Mouse (Mus musculus) layer of hippocampus, postnatal 36 days (tissue): ENCODE measurements at regions not wholly inside any gene's neighbourhood (a gene's known extent, or its start where the extent isn't known, plus 50 kb on each side); places are given as distances from the start of the nearest gene placed in this dataset.

Source experiments
- DNase-seq, 2 experiments: peaks; one replicate each; pipeline ENCODE4 v3.0.0; 2022

DNA sequence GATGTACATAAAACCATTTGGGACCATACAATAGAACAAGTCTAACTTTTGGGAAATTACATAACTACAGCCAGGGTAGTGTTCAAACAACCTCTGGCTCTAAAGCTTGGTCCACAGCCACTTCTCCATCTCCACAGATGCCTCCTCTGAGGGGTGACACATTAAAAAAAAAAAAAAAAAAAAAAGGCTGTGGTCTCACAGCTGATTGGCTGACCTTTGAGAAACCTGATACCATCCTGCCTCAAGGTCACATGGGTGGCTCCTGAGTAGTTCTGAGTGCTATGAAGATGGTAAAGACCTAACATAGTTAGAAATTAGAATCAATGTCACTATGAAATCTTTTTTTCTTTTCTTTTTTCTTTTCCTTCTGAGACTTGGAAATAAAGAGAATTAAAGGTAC lies 102.4 kb downstream of the Tmem182 start:
- DNase-seq = no peak

- peak in 1 of 2 experiments; percentile 7 for DNase-seq
Observed at GRCm38 (mm10) chr1:40913591-40913990, 108.2 kb downstream of the Tmem182 start.

DNA sequence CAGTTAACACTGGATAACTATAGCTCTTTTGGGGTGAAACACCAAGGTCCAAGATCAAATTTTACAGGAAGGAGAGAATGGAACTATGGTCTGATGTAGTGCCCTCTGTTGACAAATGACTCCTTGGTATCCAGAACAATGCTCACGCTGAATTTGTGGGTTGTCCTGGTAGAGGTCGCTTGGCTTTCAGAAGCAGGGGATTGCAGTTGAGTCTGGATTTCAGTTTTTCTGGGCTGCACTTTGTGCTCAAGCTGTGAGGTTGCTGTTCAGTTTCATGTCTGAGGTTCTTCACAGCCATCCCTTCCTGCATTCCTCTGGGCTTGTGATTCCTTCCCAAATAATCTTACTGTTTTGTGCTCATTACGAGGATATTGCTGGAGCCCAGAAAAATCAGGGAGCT lies 118.9 kb downstream of the Tmem182 start:
- no peak for DNase-seq

DNA sequence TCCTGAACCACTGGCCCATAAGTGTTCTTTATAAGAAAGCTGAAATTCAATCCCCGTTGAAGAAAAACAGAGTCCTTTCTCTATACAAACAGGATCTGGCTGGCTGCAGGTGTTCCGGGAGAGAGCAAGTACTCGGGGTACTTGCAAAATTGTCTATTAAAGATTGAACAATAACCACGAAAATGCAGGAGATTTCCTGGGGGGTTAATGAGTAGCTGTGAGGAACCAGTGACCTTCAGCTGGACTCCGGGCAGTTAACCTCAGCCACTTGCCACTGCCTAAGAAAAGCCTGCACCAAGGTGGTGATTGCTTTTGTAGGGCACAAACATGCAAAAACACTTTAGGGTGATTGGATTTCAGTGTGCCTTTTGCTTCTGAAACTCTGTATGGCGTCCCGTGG lies 119.4 kb downstream of the Tmem182 start:
- no peak for DNase-seq

DNA sequence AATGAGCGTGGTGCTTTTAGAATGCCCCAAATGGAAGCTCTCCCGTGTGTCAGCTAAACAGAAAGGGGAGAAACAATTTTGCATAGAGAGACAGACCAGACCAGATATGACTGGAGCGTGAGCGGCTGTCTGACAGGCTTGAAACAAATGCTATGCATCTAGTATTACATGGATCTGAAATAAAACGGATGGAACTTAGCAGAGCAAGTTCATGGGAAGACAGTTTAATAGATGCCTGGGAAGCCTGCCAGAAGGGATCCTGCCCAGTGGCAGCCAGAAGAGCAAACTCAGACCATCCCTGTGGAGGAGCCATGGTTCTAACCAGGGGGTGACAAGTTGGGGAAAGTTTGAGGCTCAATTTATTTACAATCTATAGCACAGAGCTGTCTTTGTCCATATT lies 126.0 kb downstream of the Tmem182 start:
- no peak for DNase-seq

DNA sequence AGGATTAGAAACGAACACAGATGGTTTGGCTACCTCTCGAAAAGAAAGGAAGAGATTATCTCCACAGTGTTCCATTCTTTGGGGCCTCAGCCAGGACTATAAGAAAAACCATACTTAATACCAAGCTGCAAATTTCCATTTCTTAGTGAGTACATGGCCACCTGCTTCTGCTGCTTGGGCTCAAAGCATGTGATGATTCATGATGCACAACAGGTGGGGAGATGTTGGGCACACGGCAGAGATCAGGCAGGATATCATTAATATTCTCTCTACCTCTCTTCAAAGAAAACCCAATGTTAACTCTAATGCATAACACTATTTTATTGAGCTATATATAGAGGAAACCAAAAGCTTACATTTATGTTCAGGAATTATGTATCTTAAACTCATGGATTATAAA lies 131.3 kb downstream of the Tmem182 start:
- DNase-seq = no peak

GRCm38 (mm10) chr1:40942751-40943150 lies 137.3 kb downstream of the Tmem182 start:
- no peak for DNase-seq

DNA sequence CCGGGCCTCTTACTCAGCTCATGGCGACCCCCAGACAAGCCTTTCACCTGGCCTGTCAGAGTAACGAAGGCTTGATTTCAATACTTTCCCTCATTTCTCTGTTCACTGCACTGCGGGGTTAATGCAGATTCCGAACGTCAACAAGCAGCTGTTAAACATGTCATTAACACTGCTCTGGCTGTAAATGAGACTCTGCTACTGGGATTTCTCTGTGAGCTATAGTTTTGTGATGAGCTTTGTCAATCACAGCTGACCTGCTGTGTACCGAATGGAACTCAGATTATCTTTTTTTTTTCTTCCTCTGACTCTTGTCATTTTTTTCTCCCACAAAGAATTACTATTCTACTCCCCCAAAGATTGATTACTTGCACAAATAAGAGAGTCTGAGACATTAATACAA lies 137.8 kb downstream of the Tmem182 start:
- no peak for DNase-seq

DNA sequence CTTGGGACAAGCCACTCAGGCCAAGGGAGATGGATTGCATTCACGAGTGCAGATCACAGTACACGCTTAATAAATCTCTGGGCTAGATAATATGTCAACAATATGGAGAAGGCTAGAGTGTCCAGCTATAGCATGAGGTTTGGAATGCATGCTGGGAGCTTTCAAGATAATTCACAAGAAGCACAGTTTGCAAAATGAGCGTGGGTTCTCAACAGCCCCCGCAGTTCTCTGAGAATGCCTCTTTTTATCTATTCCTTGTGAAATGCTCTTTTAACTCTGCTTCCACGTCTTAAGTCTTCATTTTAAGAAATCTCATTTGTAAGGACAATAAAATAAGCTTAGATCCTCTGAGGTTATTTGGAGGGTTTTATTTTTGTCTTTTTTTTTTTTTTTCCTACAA lies 145.2 kb downstream of the Tmem182 start:
- DNase-seq = no peak

- DNase-seq = no peak
Observed at GRCm38 (mm10) chr1:40954720-40955163, 149.3 kb downstream of the Tmem182 start.

GRCm38 (mm10) chr1:40967768-40968504 lies 162.5 kb downstream of the Tmem182 start:
- DNase-seq = peak in 1 of 2 experiments; percentile 12

DNA sequence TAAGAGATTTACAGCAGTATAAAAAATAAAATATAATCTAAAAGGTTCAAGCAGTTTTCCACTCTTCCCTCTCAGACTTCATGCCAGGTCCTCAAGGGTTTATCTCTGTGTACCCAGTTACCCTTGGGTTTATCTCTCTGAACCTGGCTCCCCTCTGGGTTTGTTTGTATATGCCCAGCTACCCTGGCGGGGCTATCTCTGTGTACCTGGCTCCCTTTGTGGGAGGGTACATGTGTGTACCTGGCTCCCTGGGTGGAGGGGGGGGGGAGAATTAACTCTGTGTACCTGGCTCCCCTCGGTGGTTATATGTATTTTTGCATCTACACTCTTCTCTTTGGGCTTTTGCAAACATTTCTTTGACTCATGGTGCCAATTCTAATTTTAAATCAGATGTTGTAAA lies 178.4 kb downstream of the Tmem182 start:
- no peak for DNase-seq

DNA sequence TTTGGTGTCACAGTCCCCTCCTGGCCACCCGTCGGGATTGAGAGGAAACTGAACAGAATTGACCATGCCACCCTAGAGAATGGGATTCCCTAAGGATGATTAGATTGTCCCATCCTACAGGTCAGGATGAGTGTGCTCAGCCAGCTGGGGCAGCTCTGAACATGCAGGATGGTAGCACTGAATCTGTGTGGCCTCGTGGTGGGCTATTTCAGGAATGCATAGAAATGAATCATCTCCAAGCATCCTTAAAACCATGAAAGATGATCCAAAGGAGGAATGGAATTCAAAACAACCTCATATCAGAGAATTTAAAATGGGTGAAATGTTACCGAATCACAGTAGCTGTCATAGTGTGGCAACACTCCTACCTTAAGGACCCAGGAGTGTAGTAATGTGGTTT lies 187.9 kb downstream of the Tmem182 start:
- no peak for DNase-seq

- peak; percentile 28 to 40 for DNase-seq
Observed at GRCm38 (mm10) chr1:41001154-41001949, 196.0 kb downstream of the Tmem182 start.

DNA sequence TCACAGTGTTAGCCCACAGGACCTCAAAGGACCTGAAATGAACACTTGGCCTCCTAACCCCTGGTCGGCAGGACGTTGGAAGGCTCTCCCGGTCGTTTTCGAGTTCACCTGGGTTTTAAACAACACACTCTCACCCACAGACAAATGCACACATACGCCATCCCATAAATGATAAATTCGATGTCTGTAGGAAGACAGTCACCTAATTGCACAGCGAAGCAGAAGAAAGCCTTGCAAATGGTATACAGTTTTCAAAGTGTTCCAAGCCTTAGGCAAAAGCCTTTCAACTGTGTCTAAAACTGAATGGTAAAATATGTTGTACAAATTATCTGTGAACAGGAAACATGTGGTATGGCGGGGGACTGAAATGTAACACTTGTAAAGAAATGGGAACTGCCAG lies 196.6 kb downstream of the Tmem182 start:
- no peak for DNase-seq

DNA sequence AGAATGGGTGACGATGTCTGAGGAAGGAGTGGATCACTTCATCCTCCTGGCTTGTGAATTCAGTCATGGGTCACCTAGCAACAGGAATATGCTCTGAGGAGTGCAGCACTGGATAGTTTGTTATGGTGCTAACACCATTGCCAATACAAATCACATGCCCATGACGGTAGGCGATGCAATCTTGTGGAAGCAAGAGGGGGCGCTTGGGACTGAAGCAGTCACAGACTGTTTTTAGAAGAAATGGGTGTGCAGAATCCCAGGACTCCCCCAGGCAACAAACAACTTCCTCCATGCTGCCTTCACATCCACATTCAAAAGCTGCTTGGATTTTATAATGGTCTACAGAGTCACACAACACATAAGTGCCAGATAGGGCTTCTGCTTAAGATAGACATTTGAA lies 221.5 kb downstream of the Tmem182 start:
- DNase-seq = no peak

DNA sequence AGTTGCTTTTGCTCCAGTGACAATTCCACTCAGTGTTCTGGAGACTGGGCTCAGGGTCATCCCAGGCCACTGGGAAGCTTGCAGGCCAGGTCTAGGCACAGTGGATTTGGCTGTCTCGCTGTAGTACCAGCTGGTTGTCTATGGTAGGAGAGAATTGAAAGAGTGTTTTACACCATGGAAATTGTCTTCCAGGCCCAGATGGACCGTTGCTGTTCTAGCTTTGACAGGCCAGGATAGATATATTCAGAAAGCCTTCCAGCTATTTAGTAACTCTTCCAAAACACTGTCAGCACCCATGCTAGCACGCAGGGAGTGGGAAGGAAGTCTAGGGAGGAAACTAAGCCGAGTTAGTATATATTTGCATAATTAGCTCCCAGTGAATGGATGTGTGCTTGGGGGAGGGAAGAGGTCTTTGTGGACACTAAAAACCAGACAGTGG lies 222.2 kb downstream of the Tmem182 start:
- DNase-seq = peak; percentile 59

DNA sequence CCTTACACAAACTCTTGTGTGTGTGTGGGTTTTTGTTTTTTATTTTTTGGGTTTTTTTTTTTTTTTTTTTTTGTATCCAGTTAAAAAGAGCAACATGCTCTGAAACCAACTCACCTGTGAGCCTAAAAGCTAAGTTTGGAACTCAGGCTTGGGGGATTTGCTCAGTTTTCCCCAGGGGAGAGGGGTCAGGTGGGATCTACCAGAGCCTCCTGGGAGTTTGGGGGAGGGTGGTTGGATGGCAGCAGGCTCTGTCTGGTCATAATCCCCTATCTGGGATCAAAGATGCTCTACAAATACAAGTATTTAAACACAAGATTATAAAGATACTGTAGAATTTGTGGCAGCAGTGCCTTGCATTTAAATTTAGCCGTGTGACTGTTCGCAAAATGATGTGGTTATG lies 222.6 kb downstream of the Tmem182 start:
- DNase-seq = no peak

DNA sequence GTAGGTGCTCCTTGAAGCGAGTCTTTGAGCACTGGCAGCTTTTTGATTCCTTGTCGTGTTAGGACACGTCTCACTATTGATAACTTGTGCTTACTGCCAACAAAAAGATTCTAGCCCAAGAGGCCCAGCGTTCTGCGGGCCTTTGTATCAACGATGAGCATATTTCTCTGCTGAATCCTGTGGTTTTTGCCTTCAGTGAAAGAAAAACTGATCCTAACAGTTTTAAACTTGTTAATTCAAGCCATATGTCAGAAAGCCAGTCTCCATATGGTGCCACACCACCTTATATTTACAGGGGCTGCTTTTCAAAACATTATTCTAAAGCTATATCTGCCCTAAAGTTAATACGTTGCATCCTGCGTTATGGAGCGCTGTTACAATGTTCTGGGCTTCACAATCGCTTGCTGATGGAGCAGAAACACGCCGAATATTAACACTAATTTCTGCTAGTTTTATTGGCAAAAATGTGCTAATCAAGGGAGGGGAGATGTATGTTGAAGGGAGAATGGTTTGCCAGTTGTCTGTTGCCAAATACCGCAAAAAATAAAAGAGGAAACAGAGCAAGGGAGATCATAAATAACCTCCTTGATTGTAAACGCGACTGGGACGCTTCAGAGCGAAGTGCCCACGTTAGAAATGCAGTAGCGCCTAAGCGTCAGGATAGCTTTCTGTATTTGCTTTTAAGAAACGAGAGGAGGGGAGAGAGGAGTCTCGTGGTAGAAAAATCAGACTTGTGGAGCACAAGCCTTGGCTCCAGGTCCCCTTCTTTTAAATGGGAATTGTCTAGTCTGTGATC lies 229.9 kb downstream of the Tmem182 start:
- DNase-seq = no peak

- DNase-seq = no peak
Observed at GRCm38 (mm10) chr1:41036940-41037339, 231.5 kb downstream of the Tmem182 start.

DNA sequence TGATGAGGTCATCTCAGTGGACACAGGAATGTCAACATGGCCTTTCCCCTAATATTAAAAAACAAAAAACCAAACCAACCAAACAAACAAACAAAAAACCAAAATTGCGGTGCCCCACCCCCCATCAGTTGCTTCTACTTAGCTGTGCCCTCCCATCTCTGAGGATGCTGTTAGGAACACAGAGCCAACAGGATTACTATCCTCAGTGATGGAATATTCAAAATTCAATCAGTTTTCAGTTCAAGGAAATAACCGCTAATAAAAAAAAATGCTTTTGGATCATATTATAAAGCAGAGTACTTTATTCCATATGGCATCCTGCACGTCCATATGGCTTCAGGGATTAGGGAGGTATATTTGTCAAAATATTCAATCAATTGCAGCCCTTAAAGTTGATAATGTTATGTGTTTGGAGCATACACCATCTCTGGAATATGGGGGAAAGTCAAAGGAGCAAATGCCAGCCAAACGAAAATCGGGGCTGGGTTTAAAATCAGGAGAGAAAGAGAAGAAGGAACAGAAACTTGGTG lies 249.1 kb downstream of the Tmem182 start:
- DNase-seq = no peak

GRCm38 (mm10) chr1:41055761-41056160 lies 250.4 kb downstream of the Tmem182 start:
- DNase-seq = no peak

DNA sequence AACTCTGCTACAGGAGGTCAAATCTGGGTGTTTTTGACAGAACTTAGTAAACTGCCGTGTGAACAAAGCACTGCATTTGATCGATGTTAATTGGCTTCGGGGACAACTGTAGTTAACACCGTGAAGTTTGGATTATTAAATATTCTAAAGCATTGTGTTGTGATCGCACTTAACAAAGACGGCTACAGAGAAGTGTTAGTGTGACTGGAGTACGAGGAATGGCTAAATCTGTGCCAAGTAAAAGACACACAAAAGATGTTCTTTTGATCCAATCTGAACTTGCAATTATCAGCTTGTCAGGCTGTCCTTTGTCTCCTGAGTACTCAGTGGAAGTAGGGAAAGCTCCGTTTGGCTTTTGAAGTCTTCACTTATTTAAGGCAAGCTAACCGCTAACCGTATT lies 259.7 kb downstream of the Tmem182 start:
- DNase-seq = no peak
